Mouse (Mus musculus) E14TG2a.4 (cell line): ENCODE measurements around the gene Crygn.
"Not testable (repeated sequence)": the region's sequence is repeated elsewhere in the genome, so short reads cannot be mapped to it uniquely, and the experiment has no call there.

ENCODE experiments used
- H3K27me3 ChIP-seq: 2 replicates; pipeline ENCODE4 v1.6.1; 2014; ENCODE audit warnings: low read length, control low read depth; ENCODE audit not compliant: insufficient read depth
- H3K36me3 ChIP-seq: 2 replicates; pipeline ENCODE4 v1.6.1; 2014; ENCODE audit warnings: low read length, control low read depth; ENCODE audit not compliant: insufficient read depth
- H3K4me1 ChIP-seq: replicated peaks from 2 replicates; pipeline ENCODE4 v1.6.1; 2014; ENCODE audit warnings: low read depth, low read length, control low read depth
- H3K4me3 ChIP-seq: replicated peaks from 2 replicates; pipeline ENCODE4 v1.5.1; 2014; ENCODE audit warnings: mild to moderate bottlenecking, low read length
- H3K9me3 ChIP-seq: 2 replicates; pipeline ENCODE4 v1.6.1; 2014; ENCODE audit warnings: low read length, control low read depth
- CTCF ChIP-seq: conservative IDR thresholded peaks from 2 replicates; pipeline ENCODE4 v1.5.1; 2014; ENCODE audit warnings: low read length
- NANOG ChIP-seq: IDR thresholded peaks from 2 replicates; pipeline ENCODE4 v1.6.1; 2014; ENCODE audit warnings: borderline replicate concordance, low read length, mixed read lengths
- POU5F1 ChIP-seq: IDR thresholded peaks from 2 replicates; pipeline ENCODE4 v1.6.1; 2014; ENCODE audit warnings: low read length, borderline replicate concordance

Crygn gene

DNA sequence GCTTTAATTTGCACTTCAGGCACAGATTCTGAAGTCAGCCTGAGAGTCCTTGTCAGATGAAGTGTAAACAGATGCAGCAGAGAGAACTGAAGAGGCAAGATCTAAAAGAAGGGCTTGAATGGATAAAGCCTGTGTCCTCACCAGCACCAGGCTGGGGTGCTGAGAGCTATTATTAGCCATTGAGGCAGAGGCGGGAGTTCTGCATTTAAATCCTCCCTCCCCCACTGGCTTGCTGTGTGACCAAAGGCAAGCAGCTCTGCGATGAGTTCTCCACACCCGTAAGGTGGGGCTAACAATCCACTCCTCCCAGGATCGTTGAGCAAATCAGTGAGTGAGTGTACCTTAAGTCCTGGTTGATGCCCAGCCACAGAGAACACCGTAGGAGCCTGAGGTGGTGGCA lies 23.2 kb upstream of the Crygn start:
- Histone ChIP-seq H3K9me3 (peaks cover 32% of the 10 kb centered on the region), H3K27me3 (peaks cover 19% of the 10 kb centered on the region), H3K4me3 (no peak overlapping the region), H3K36me3 (no peaks in the 10 kb centered on the region), H3K4me1 (peaks cover 33% of the 10 kb centered on the region)
- TF ChIP-seq NANOG (no peak), POU5F1 (no peak), CTCF (no peak)

DNA sequence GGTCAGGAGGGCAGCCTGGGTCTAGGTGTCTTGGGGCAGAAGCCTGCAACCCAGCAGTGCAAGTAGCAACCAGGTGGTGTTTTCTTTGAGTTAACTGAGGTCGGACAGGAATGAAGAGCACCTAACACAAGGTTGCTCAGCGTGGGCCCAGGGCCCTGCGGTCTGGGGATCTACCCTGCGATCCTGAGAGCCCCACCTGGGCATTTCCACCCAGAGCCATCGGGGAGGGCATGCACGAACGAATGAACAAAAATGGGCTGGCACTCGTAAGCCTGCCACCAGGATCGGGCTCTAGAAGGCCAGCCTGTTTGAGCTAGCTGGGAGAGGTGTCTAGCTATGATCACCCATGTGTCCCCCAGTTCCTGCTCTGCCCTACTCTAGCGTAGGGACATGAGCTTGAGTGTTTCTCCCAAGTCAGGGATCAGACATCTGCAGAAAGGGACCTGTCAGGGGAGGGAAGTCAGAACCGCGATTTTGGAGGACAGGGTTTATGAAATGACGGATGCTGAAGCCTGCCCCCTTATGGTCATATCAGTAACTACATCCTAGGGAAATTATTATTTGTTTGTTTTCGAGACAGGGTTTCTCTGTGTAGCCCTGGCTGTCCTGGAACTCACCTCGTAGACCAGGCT lies 22.2 kb upstream of the Crygn start:
- H3K36me3 ChIP-seq, result no peaks in the 10 kb centered on the region
- peaks cover 19% of the 10 kb centered on the region for H3K27me3 ChIP-seq
- peaks cover 25% of the 10 kb centered on the region for H3K9me3 ChIP-seq
- H3K4me1 ChIP-seq, result peaks cover 33% of the 10 kb centered on the region
- H3K4me3 ChIP-seq, result 0 out of 2 replicates have a peak overlapping the region, but pooled peaks have one; percentile 17
- TF ChIP-seq POU5F1, result no peak
- peak; percentile 86 for TF ChIP-seq CTCF

DNA sequence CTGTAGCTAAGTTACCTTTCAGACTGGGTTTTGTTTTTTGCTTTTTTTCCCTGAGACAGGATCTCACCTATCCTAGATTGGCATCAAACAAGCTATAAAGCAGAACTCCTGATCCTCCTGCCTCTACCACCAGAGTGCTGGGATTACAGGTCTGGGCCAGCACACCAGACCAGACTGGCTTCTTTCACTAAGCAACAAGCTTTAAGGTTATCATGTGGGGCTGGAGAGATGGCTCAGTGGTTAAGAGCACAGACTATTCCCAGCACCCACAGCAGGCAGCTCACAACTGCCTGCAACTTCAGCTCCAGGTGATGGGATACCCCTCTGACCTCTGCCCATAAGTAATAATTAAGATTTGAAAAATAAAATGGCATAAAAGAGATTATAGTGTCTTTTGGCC lies 21.5 kb upstream of the Crygn start:
- TF ChIP-seq POU5F1, result no peak
- no peak for TF ChIP-seq CTCF
- no peak for TF ChIP-seq NANOG
- H3K4me1 ChIP-seq, result peaks cover 33% of the 10 kb centered on the region
- peaks cover 19% of the 10 kb centered on the region for H3K27me3 ChIP-seq
- H3K9me3 ChIP-seq, result peaks cover 21% of the 10 kb centered on the region
- H3K4me3 ChIP-seq, result no peak overlapping the region
- H3K36me3 ChIP-seq, result no peaks in the 10 kb centered on the region

DNA sequence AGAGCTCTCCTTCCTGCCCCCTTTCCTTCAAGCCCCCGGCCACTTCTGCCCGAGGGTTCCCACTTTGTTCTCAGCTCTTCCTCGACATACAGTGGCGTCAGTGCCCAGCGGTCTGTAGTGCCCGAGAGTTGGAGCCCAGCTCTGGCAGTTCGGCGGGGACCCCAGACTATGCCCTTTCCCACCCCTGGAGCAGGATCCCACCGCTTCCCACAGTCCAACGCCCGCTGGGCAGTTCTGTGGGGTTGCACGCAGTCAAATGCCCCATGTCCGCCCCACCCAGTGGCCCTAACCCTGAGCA lies 21.0 kb upstream of the Crygn start:
- no peaks in the 10 kb centered on the region for H3K36me3 ChIP-seq
- peaks cover 33% of the 10 kb centered on the region for H3K4me1 ChIP-seq
- peak overlapping the region; percentile 76 for H3K4me3 ChIP-seq
- peaks cover 20% of the 10 kb centered on the region for H3K9me3 ChIP-seq
- peaks cover 19% of the 10 kb centered on the region for H3K27me3 ChIP-seq
- TF ChIP-seq NANOG (no peak), CTCF (no peak), POU5F1 (no peak)

DNA sequence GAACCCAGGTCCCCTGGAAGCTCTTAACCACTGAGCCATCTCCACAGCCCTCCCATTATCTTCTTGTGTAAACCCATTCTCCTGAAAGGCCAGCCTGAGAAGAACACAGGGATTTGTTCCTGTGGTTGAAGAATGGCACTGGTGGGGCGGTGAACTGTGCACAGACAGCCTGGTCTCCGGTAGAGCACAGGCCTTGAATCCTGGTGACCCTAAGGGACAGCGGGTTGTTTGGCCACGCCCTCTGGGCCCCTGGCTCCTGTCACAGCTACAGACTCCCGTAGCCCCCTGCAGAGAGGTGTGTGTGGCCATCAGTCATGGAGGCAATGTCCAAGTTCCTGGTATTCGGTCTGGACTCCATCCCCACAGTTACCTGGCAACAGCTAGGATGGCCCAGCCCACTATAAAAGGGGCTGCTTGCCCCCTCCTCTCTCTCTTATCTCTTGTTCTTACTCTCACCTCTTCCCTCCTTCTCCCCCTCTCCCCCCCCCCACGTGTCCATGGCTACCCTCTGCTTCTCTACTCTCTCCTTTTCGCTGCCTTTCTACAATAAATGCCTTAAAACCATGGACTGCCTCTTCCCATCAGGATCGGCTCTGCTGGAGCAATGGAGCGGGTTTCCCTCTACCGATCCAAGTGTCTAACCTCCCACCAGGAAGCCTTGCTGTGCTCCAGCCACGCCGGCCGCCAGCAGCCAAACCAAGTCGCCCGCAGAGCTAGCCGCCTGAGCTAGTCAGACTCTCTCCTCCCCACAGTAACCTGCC lies 20.5 kb upstream of the Crygn start:
- H3K4me1 ChIP-seq, result peaks cover 31% of the 10 kb centered on the region
- peaks cover 20% of the 10 kb centered on the region for H3K9me3 ChIP-seq
- peaks cover 19% of the 10 kb centered on the region for H3K27me3 ChIP-seq
- H3K4me3 ChIP-seq, result peak overlapping the region; percentile 76
- no peaks in the 10 kb centered on the region for H3K36me3 ChIP-seq
- TF ChIP-seq POU5F1 (no peak), NANOG (no peak), CTCF (no peak)

DNA sequence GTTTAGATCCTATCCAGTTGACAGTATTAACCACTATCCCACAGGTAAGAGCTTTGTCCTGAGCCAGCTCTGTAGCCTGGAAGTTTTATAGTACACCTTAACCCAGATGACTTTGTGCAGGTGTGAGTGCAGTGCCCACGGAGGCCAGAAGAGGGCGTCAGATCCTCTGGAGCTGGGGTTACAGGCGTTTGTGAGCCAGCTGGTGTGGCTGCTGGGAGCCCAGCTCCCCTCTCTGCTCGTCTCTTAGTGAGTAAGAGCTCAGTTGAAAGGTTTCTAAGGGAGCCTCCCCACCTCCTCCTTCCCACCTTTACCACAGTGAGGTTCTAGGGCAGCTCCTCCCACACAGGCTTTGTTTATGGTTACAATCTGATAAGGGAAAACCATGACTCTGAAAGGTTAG lies 18.9 kb upstream of the Crygn start:
- H3K27me3 ChIP-seq, result peaks cover 19% of the 10 kb centered on the region
- TF ChIP-seq CTCF (no peak), NANOG (no peak), POU5F1 (no peak)
- H3K36me3 ChIP-seq, result no peaks in the 10 kb centered on the region
- H3K4me3 ChIP-seq, result no peak overlapping the region
- H3K9me3 ChIP-seq, result peaks cover 20% of the 10 kb centered on the region
- peaks cover 30% of the 10 kb centered on the region for H3K4me1 ChIP-seq

DNA sequence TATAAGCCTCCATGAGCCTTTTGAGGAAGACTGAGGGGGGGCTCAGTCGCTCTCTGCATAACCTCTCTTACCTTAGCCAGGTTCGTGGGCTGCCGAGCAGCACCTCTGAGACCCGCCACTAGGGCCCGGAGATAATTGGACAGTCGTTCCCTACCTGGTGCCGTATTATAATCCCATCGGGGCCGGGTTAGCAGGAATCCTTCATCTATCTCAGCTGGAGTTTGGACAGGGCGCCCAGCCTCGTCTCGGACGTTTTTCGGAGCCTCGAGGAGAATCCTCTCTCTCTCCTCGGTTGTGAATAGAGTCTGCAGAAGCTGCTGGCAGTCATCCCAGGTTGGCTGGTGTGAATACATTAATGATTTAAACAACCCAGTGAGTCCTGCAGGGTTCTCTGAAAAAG lies 16.7 kb upstream of the Crygn start:
- not testable (repeated sequence) for H3K36me3 ChIP-seq, H3K4me3 ChIP-seq
- peaks cover 20% of the 10 kb centered on the region for H3K9me3 ChIP-seq
- H3K4me1 ChIP-seq, result peaks cover 10% of the 10 kb centered on the region
- peaks cover 13% of the 10 kb centered on the region for H3K27me3 ChIP-seq

DNA sequence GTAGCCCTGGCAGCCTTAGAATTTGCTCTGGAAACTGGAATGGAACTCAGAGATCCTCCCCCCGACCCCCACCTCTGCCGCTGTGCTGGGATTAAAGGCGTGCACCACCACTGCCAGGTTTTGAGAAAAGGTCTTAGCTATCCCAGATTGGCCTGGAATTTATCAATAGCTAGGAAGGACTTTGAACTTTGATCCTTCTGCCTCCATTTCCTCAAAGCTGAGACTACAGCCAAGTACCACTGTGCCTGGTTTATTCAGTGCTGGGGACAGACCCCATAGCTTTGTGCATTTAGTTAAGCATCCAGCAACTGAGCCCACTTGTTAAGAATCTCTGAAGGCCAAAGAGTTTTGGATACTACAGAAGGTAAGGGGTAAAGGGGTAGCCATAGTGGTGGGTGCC lies 877 bp downstream of the Crygn start:
- Histone ChIP-seq H3K36me3 (no peaks in the 10 kb centered on the region), H3K9me3 (peaks cover 4% of the 10 kb centered on the region; the same call in 1 of the 2 replicates), H3K4me3 (no peak overlapping the region), H3K27me3 (peaks cover 17% of the 10 kb centered on the region), H3K4me1 (peaks cover 39% of the 10 kb centered on the region)
- no peak for TF ChIP-seq POU5F1

DNA sequence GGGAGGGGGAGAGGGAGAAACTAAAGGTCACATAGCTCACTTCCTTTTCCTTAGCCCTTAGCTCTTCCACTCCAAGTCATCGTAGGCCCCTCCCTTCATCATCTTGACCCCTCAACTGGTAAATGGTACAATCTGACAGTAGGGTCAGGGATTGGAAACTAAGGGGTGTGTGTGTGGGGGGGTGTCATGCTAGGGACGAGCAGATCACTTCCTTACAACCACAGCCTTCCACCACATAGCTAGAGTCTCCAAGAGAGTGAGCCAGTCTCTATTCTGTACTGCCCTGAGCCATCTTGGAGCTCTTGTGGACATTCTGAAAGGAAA lies 5.7 kb downstream of the Crygn start:
- peaks cover 4% of the 10 kb centered on the region for H3K27me3 ChIP-seq
- TF ChIP-seq POU5F1 (no peak), NANOG (no peak)

More for the DNA sequence above, 5.7 kb downstream of the Crygn start:
- no peaks in the 10 kb centered on the region for H3K36me3 ChIP-seq
- peak overlapping the region; percentile 81 for H3K4me3 ChIP-seq
- peaks cover 63% of the 10 kb centered on the region for H3K4me1 ChIP-seq
- no peaks in the 10 kb centered on the region for H3K9me3 ChIP-seq
